Mouse (Mus musculus): ENCODE measurements around the gene Sh2d4b. TPM values are rescaled to one million over a fixed set of nuclear protein-coding genes. Genes with fewer than 3 reads are reported as not detected.
A peak's percentile ranks its signal among the peaks of the same experiment; 100 is the strongest.

Sh2d4b gene
- polyA plus RNA-seq, 1 experiment from 2014 or later, result 1.7 TPM

GRCm38 (mm10) chr14:40924378-40925113 is 31.5 kb upstream of the Sh2d4b start:
- Histone ChIP-seq H3K27ac (no peak overlapping the region), H3K9ac (no peak overlapping the region), H3K36me3 (replicated peaks) (no peaks in the 10 kb centered on the region), H3K4me1 (no peaks in the 10 kb centered on the region), H3K4me3 (no peak overlapping the region), H3K4me2 (no peak overlapping the region), H3K27me3 (replicated peaks) (no peaks in the 10 kb centered on the region), H3K9me3 (no peaks in the 10 kb centered on the region)
- ATAC-seq (replicated peaks), result no peak
- WGBS, result 85% methylated on average over 10 of the region's 10 CpGs

- peaks cover 6% of the 10 kb centered on the region; the same call in 1 of the 2 replicates for H3K4me1 ChIP-seq
- no peak overlapping the region for H3K27ac ChIP-seq
- no peaks in the 10 kb centered on the region for H3K9me3 ChIP-seq
- 97% methylated on average over 1 of the region's 1 CpGs for WGBS
- no peaks in the 10 kb centered on the region for H3K36me3 ChIP-seq (replicated peaks)
- no peak overlapping the region for H3K4me2 ChIP-seq
- no peaks in the 10 kb centered on the region for H3K27me3 ChIP-seq (replicated peaks)
- H3K9ac ChIP-seq, result no peak overlapping the region
- no peak overlapping the region for H3K4me3 ChIP-seq
- ATAC-seq (replicated peaks), result no peak
These were observed 28.2 kb upstream of the Sh2d4b start for GRCm38 (mm10) chr14:40921241-40921640.

- Histone ChIP-seq H3K27me3 (replicated peaks) (no peaks in the 10 kb centered on the region), H3K4me2 (no peak overlapping the region), H3K4me3 (no peak overlapping the region), H3K27ac (no peak overlapping the region), H3K4me1 (peaks cover 6% of the 10 kb centered on the region; the same call in 1 of the 2 replicates), H3K9ac (no peak overlapping the region), H3K9me3 (no peaks in the 10 kb centered on the region), H3K36me3 (replicated peaks) (no peaks in the 10 kb centered on the region)
- 90% methylated on average over 7 of the region's 7 CpGs for WGBS
- ATAC-seq (replicated peaks), result no peak
These were observed 26.5 kb upstream of the Sh2d4b start for GRCm38 (mm10) chr14:40919521-40919920.

GRCm38 (mm10) chr14:40918477-40918876 is 25.4 kb upstream of the Sh2d4b start:
- Histone ChIP-seq H3K36me3 (replicated peaks) (no peaks in the 10 kb centered on the region; the same call in 1 of the 2 replicates), H3K27ac (no peak overlapping the region)
- 74% methylated on average over 6 of the region's 7 CpGs for WGBS

GRCm38 (mm10) chr14:40917632-40918031 is 24.6 kb upstream of the Sh2d4b start:
- Histone ChIP-seq H3K4me3 (no peak overlapping the region), H3K9ac (no peak overlapping the region), H3K27me3 (replicated peaks) (no peaks in the 10 kb centered on the region), H3K9me3 (no peaks in the 10 kb centered on the region), H3K27ac (no peak overlapping the region), H3K4me2 (no peak overlapping the region), H3K4me1 (peaks cover 6% of the 10 kb centered on the region; the same call in 1 of the 2 replicates), H3K36me3 (replicated peaks) (peaks cover 4% of the 10 kb centered on the region; the same call in 1 of the 2 replicates)
- peak; percentile 57 for ATAC-seq (replicated peaks)
- WGBS, result 0% methylated on average over 1 of the region's 1 CpGs

More at GRCm38 (mm10) chr14:40918477-40918876, 25.4 kb upstream of the Sh2d4b start:
- H3K4me1 ChIP-seq, result peaks cover 6% of the 10 kb centered on the region; the same call in 1 of the 2 replicates
- no peak overlapping the region for H3K4me3 ChIP-seq
- no peak overlapping the region for H3K4me2 ChIP-seq
- no peaks in the 10 kb centered on the region for H3K9me3 ChIP-seq
- ATAC-seq (replicated peaks), result no peak
- H3K27me3 ChIP-seq (replicated peaks), result no peaks in the 10 kb centered on the region
- no peak overlapping the region for H3K9ac ChIP-seq

- Histone ChIP-seq H3K4me2 (no peak overlapping the region), H3K9me3 (no peaks in the 10 kb centered on the region), H3K36me3 (replicated peaks) (peaks cover 4% of the 10 kb centered on the region; the same call in 1 of the 2 replicates), H3K27ac (no peak overlapping the region), H3K9ac (no peak overlapping the region), H3K4me1 (peaks cover 6% of the 10 kb centered on the region; the same call in 1 of the 2 replicates), H3K27me3 (replicated peaks) (no peaks in the 10 kb centered on the region), H3K4me3 (no peak overlapping the region)
- ATAC-seq (replicated peaks), result peak; percentile 1; the same call in 1 of the 2 replicates
- 93% methylated on average over 15 of the region's 15 CpGs for WGBS
These were observed 23.6 kb upstream of the Sh2d4b start for GRCm38 (mm10) chr14:40916667-40917066.

GRCm38 (mm10) chr14:40915838-40916237 is 22.8 kb upstream of the Sh2d4b start:
- no peak for ATAC-seq (replicated peaks)
- Histone ChIP-seq H3K36me3 (replicated peaks) (peaks cover 4% of the 10 kb centered on the region; the same call in 1 of the 2 replicates), H3K4me3 (no peak overlapping the region), H3K9me3 (no peaks in the 10 kb centered on the region), H3K9ac (no peak overlapping the region), H3K27me3 (replicated peaks) (no peaks in the 10 kb centered on the region), H3K27ac (no peak overlapping the region), H3K4me1 (peaks cover 6% of the 10 kb centered on the region; the same call in 1 of the 2 replicates), H3K4me2 (no peak overlapping the region)
- 87% methylated on average over 8 of the region's 8 CpGs for WGBS

GRCm38 (mm10) chr14:40914701-40915100 is 21.6 kb upstream of the Sh2d4b start:
- Histone ChIP-seq H3K36me3 (replicated peaks) (peaks cover 4% of the 10 kb centered on the region; the same call in 1 of the 2 replicates), H3K4me2 (no peak overlapping the region), H3K27me3 (replicated peaks) (no peaks in the 10 kb centered on the region), H3K4me1 (peaks cover 6% of the 10 kb centered on the region; the same call in 1 of the 2 replicates), H3K9ac (no peak overlapping the region), H3K4me3 (no peak overlapping the region), H3K27ac (no peak overlapping the region), H3K9me3 (no peaks in the 10 kb centered on the region)
- WGBS, result 91% methylated on average over 3 of the region's 3 CpGs
- no peak for ATAC-seq (replicated peaks)

GRCm38 (mm10) chr14:40913709-40914108 is 20.6 kb upstream of the Sh2d4b start:
- WGBS, result 83% methylated on average over 6 of the region's 6 CpGs

GRCm38 (mm10) chr14:40911529-40911928 is 18.5 kb upstream of the Sh2d4b start:
- H3K4me2 ChIP-seq, result no peak overlapping the region
- no peak for ATAC-seq (replicated peaks)
- H3K36me3 ChIP-seq (replicated peaks), result peaks cover 21% of the 10 kb centered on the region; the same call in 1 of the 2 replicates
- H3K4me3 ChIP-seq, result no peak overlapping the region
- no peaks in the 10 kb centered on the region for H3K9me3 ChIP-seq
- no peak overlapping the region for H3K9ac ChIP-seq
- H3K4me1 ChIP-seq, result no peaks in the 10 kb centered on the region
- H3K27me3 ChIP-seq (replicated peaks), result no peaks in the 10 kb centered on the region
- no peak overlapping the region for H3K27ac ChIP-seq

More at GRCm38 (mm10) chr14:40913709-40914108, 20.6 kb upstream of the Sh2d4b start:
- H3K27ac ChIP-seq, result no peak overlapping the region
- no peaks in the 10 kb centered on the region for H3K9me3 ChIP-seq
- ATAC-seq (replicated peaks), result no peak
- no peaks in the 10 kb centered on the region for H3K27me3 ChIP-seq (replicated peaks)
- H3K4me3 ChIP-seq, result no peak overlapping the region
- no peak overlapping the region for H3K9ac ChIP-seq
- no peak overlapping the region for H3K4me2 ChIP-seq
- peaks cover 6% of the 10 kb centered on the region; the same call in 1 of the 2 replicates for H3K4me1 ChIP-seq
- peaks cover 11% of the 10 kb centered on the region; the same call in 1 of the 2 replicates for H3K36me3 ChIP-seq (replicated peaks)

- Histone ChIP-seq H3K4me3 (no peak overlapping the region), H3K27ac (no peak overlapping the region), H3K4me1 (no peaks in the 10 kb centered on the region), H3K4me2 (no peak overlapping the region), H3K9me3 (no peaks in the 10 kb centered on the region), H3K27me3 (replicated peaks) (no peaks in the 10 kb centered on the region), H3K36me3 (replicated peaks) (peaks cover 22% of the 10 kb centered on the region; the same call in 1 of the 2 replicates), H3K9ac (no peak overlapping the region)
- WGBS, result 94% methylated on average over 9 of the region's 9 CpGs
- no peak for ATAC-seq (replicated peaks)
These were observed 15.7 kb upstream of the Sh2d4b start for GRCm38 (mm10) chr14:40908763-40909162.

- H3K4me3 ChIP-seq, result no peak overlapping the region
- H3K27ac ChIP-seq, result no peak overlapping the region
- ATAC-seq (replicated peaks), result no peak
- H3K4me1 ChIP-seq, result no peaks in the 10 kb centered on the region
- no peak overlapping the region for H3K9ac ChIP-seq
- H3K9me3 ChIP-seq, result no peaks in the 10 kb centered on the region
- peaks cover 18% of the 10 kb centered on the region; the same call in 1 of the 2 replicates for H3K36me3 ChIP-seq (replicated peaks)
- H3K27me3 ChIP-seq (replicated peaks), result no peaks in the 10 kb centered on the region
- 92% methylated on average over 9 of the region's 9 CpGs for WGBS
- no peak overlapping the region for H3K4me2 ChIP-seq
These were observed 13.7 kb upstream of the Sh2d4b start for GRCm38 (mm10) chr14:40906770-40907169.

Data from midbrain, embryonic 15.5 days (tissue).